Mouse (Mus musculus): ENCODE measurements around the gene Gm11060. TPM values are rescaled to one million over a fixed set of nuclear protein-coding genes. Genes with fewer than 3 reads are reported as not detected.

The Gm11060 gene
- polyA plus RNA-seq, 1 experiment from 2014 or later, result not detected

- no peaks in the 10 kb centered on the region for H3K4me1 ChIP-seq (ENCODE audit: control insufficient read depth, insufficient read depth, low read length)
- no peak overlapping the region for H3K27ac ChIP-seq (ENCODE audit: low read length)
- no peaks in the 10 kb centered on the region for H3K27me3 ChIP-seq (ENCODE audit: control insufficient read depth, insufficient read depth, low read depth, low read length)
- no peaks in the 10 kb centered on the region for H3K36me3 ChIP-seq (ENCODE audit: control insufficient read depth, insufficient read depth, low read length)
- no peak for ATAC-seq
- 78% methylated on average over 7 of the region's 7 CpGs for WGBS
- no peak overlapping the region for H3K9ac ChIP-seq (ENCODE audit: low read depth, low read length)
- H3K4me2 ChIP-seq (ENCODE audit: low read length), result no peak overlapping the region
- H3K4me3 ChIP-seq (ENCODE audit: low read depth, low read length), result no peak overlapping the region
- H3K9me3 ChIP-seq (replicated peaks; ENCODE audit: control insufficient read depth, low read length, poor library complexity, severe bottlenecking), result no peaks in the 10 kb centered on the region
These were observed 14.7 kb upstream of the Gm11060 start for GRCm38 (mm10) chr2:105077151-105077550.

- H3K27me3 ChIP-seq (ENCODE audit: control insufficient read depth, insufficient read depth, low read depth, low read length), result no peaks in the 10 kb centered on the region
- no peak overlapping the region for H3K27ac ChIP-seq (ENCODE audit: low read length)
- H3K4me2 ChIP-seq (ENCODE audit: low read length), result no peak overlapping the region
- no peak for ATAC-seq
- 23% methylated on average over 9 of the region's 9 CpGs for WGBS
- H3K36me3 ChIP-seq (ENCODE audit: control insufficient read depth, insufficient read depth, low read length), result no peaks in the 10 kb centered on the region
- H3K4me3 ChIP-seq (ENCODE audit: low read depth, low read length), result no peak overlapping the region
- no peaks in the 10 kb centered on the region for H3K9me3 ChIP-seq (replicated peaks; ENCODE audit: control insufficient read depth, low read length, poor library complexity, severe bottlenecking)
- no peak overlapping the region for H3K9ac ChIP-seq (ENCODE audit: low read depth, low read length)
- H3K4me1 ChIP-seq (ENCODE audit: control insufficient read depth, insufficient read depth, low read length), result no peaks in the 10 kb centered on the region
These were observed 9.5 kb upstream of the Gm11060 start for GRCm38 (mm10) chr2:105082256-105082790.

GRCm38 (mm10) chr2:105084035-105084434 is 7.8 kb upstream of the Gm11060 start:
- ATAC-seq, result no peak
- WGBS, result 81% methylated on average over 4 of the region's 4 CpGs
- Histone ChIP-seq H3K4me3 (ENCODE audit: low read depth, low read length) (no peak overlapping the region), H3K9me3 (replicated peaks; ENCODE audit: control insufficient read depth, low read length, poor library complexity, severe bottlenecking) (no peaks in the 10 kb centered on the region), H3K36me3 (ENCODE audit: control insufficient read depth, insufficient read depth, low read length) (no peaks in the 10 kb centered on the region), H3K4me2 (ENCODE audit: low read length) (no peak overlapping the region), H3K4me1 (ENCODE audit: control insufficient read depth, insufficient read depth, low read length) (peaks cover under 1% of the 10 kb centered on the region; the same call in 1 of the 2 replicates), H3K27me3 (ENCODE audit: control insufficient read depth, insufficient read depth, low read depth, low read length) (no peaks in the 10 kb centered on the region), H3K27ac (ENCODE audit: low read length) (no peak overlapping the region), H3K9ac (ENCODE audit: low read depth, low read length) (no peak overlapping the region)

GRCm38 (mm10) chr2:105086081-105086480 is 5.7 kb upstream of the Gm11060 start:
- Histone ChIP-seq H3K36me3 (ENCODE audit: control insufficient read depth, insufficient read depth, low read length) (no peaks in the 10 kb centered on the region), H3K4me3 (ENCODE audit: low read depth, low read length) (no peak overlapping the region), H3K27ac (ENCODE audit: low read length) (no peak overlapping the region), H3K4me2 (ENCODE audit: low read length) (no peak overlapping the region), H3K4me1 (ENCODE audit: control insufficient read depth, insufficient read depth, low read length) (peaks cover 11% of the 10 kb centered on the region), H3K27me3 (ENCODE audit: control insufficient read depth, insufficient read depth, low read depth, low read length) (no peaks in the 10 kb centered on the region), H3K9ac (ENCODE audit: low read depth, low read length) (no peak overlapping the region), H3K9me3 (replicated peaks; ENCODE audit: control insufficient read depth, low read length, poor library complexity, severe bottlenecking) (no peaks in the 10 kb centered on the region)
- WGBS, result 96% methylated on average over 3 of the region's 3 CpGs
- ATAC-seq, result no peak

GRCm38 (mm10) chr2:105088005-105088404 is 3.8 kb upstream of the Gm11060 start:
- no peak overlapping the region for H3K4me3 ChIP-seq (ENCODE audit: low read depth, low read length)
- H3K4me1 ChIP-seq (ENCODE audit: control insufficient read depth, insufficient read depth, low read length), result peaks cover 11% of the 10 kb centered on the region
- no peaks in the 10 kb centered on the region; the same call in 1 of the 2 replicates for H3K27me3 ChIP-seq (ENCODE audit: control insufficient read depth, insufficient read depth, low read depth, low read length)
- no peak overlapping the region for H3K27ac ChIP-seq (ENCODE audit: low read length)
- no peak overlapping the region for H3K9ac ChIP-seq (ENCODE audit: low read depth, low read length)
- WGBS, result 82% methylated on average over 3 of the region's 3 CpGs
- no peak for ATAC-seq
- no peaks in the 10 kb centered on the region for H3K36me3 ChIP-seq (ENCODE audit: control insufficient read depth, insufficient read depth, low read length)
- no peaks in the 10 kb centered on the region for H3K9me3 ChIP-seq (replicated peaks; ENCODE audit: control insufficient read depth, low read length, poor library complexity, severe bottlenecking)
- H3K4me2 ChIP-seq (ENCODE audit: low read length), result no peak overlapping the region

GRCm38 (mm10) chr2:105089083-105089482 is 2.7 kb upstream of the Gm11060 start:
- H3K9ac ChIP-seq (ENCODE audit: low read depth, low read length), result no peak overlapping the region
- H3K36me3 ChIP-seq (ENCODE audit: control insufficient read depth, insufficient read depth, low read length), result no peaks in the 10 kb centered on the region
- 57% methylated on average over 4 of the region's 4 CpGs for WGBS
- no peaks in the 10 kb centered on the region for H3K9me3 ChIP-seq (replicated peaks; ENCODE audit: control insufficient read depth, low read length, poor library complexity, severe bottlenecking)
- no peak overlapping the region for H3K27ac ChIP-seq (ENCODE audit: low read length)
- H3K4me2 ChIP-seq (ENCODE audit: low read length), result no peak overlapping the region
- no peaks in the 10 kb centered on the region; the same call in 1 of the 2 replicates for H3K27me3 ChIP-seq (ENCODE audit: control insufficient read depth, insufficient read depth, low read depth, low read length)
- H3K4me1 ChIP-seq (ENCODE audit: control insufficient read depth, insufficient read depth, low read length), result peaks cover 11% of the 10 kb centered on the region
- peak; percentile 40; the same call in 1 of the 2 replicates for ATAC-seq
- no peak overlapping the region for H3K4me3 ChIP-seq (ENCODE audit: low read depth, low read length)

- 28% methylated on average over 7 of the region's 7 CpGs for WGBS
- peak overlapping the region; percentile 53; the same call in 1 of the 2 replicates for H3K27ac ChIP-seq (ENCODE audit: low read length)
- H3K9ac ChIP-seq (ENCODE audit: low read depth, low read length), result no peak overlapping the region
- H3K4me2 ChIP-seq (ENCODE audit: low read length), result no peak overlapping the region
- no peaks in the 10 kb centered on the region; the same call in 1 of the 2 replicates for H3K27me3 ChIP-seq (ENCODE audit: control insufficient read depth, insufficient read depth, low read depth, low read length)
- H3K36me3 ChIP-seq (ENCODE audit: control insufficient read depth, insufficient read depth, low read length), result no peaks in the 10 kb centered on the region
- ATAC-seq, result peak; percentile 79
- H3K9me3 ChIP-seq (replicated peaks; ENCODE audit: control insufficient read depth, low read length, poor library complexity, severe bottlenecking), result no peaks in the 10 kb centered on the region
- no peak overlapping the region for H3K4me3 ChIP-seq (ENCODE audit: low read depth, low read length)
- peaks cover 11% of the 10 kb centered on the region for H3K4me1 ChIP-seq (ENCODE audit: control insufficient read depth, insufficient read depth, low read length)
These were observed 2.0 kb upstream of the Gm11060 start for GRCm38 (mm10) chr2:105089581-105090508.

- H3K27ac ChIP-seq (ENCODE audit: low read length), result no peak overlapping the region
- no peak for ATAC-seq
- H3K4me1 ChIP-seq (ENCODE audit: control insufficient read depth, insufficient read depth, low read length), result peaks cover 11% of the 10 kb centered on the region
- no peak overlapping the region for H3K9ac ChIP-seq (ENCODE audit: low read depth, low read length)
- H3K9me3 ChIP-seq (replicated peaks; ENCODE audit: control insufficient read depth, low read length, poor library complexity, severe bottlenecking), result no peaks in the 10 kb centered on the region
- no peak overlapping the region for H3K4me3 ChIP-seq (ENCODE audit: low read depth, low read length)
- WGBS, result 87% methylated on average over 5 of the region's 5 CpGs
- no peaks in the 10 kb centered on the region; the same call in 1 of the 2 replicates for H3K27me3 ChIP-seq (ENCODE audit: control insufficient read depth, insufficient read depth, low read depth, low read length)
- H3K36me3 ChIP-seq (ENCODE audit: control insufficient read depth, insufficient read depth, low read length), result no peaks in the 10 kb centered on the region
- no peak overlapping the region for H3K4me2 ChIP-seq (ENCODE audit: low read length)
These were observed 827 bp upstream of the Gm11060 start for GRCm38 (mm10) chr2:105090991-105091390.
